Mouse (Mus musculus): ENCODE results near the gene Hmgxb4. TPM values are rescaled to one million over a fixed set of nuclear protein-coding genes. Genes with fewer than 3 reads are reported as not detected.

The Hmgxb4 gene
- polyA plus RNA-seq, 2 experiments, result 46.7 to 66.8 TPM

GRCm38 (mm10) chr8:75042171-75042570 lies 49.0 kb downstream of the Hmgxb4 start:
- no peaks in the 10 kb centered on the region for H3K9me3 ChIP-seq (ENCODE audit: control insufficient read depth, low read length)
- H3K4me3 ChIP-seq (replicated peaks; ENCODE audit: low read length), result no peak overlapping the region
- H3K36me3 ChIP-seq (ENCODE audit: control insufficient read depth, insufficient read depth, low read length), result no peaks in the 10 kb centered on the region
- no peaks in the 10 kb centered on the region for H3K27me3 ChIP-seq (ENCODE audit: control insufficient read depth, insufficient read depth, low read length)
- H3K27ac ChIP-seq (replicated peaks; ENCODE audit: low read depth, low read length), result no peak overlapping the region
- WGBS, result 82% methylated on average over 2 of the region's 2 CpGs
- H3K4me1 ChIP-seq (ENCODE audit: control insufficient read depth, insufficient read depth, low read length), result no peaks in the 10 kb centered on the region
- H3K9ac ChIP-seq (ENCODE audit: low read depth, low read length, severe bottlenecking), result no peak overlapping the region
- no peak for ATAC-seq (ENCODE audit: low FRiP score, low read depth)
- DNase-seq (ENCODE audit: low spot score), result no peak
- no peak overlapping the region for H3K4me2 ChIP-seq (replicated peaks; ENCODE audit: low read depth, low read length, severe bottlenecking)
- TF ChIP-seq POLR2A (IDR thresholded peaks at IDR 0.05; ENCODE audit: borderline replicate concordance, extremely low read depth, insufficient read depth, insufficient read length), result no peak

- Histone ChIP-seq H3K4me1 (ENCODE audit: control insufficient read depth, insufficient read depth, low read length) (no peaks in the 10 kb centered on the region), H3K4me2 (replicated peaks; ENCODE audit: low read depth, low read length, severe bottlenecking) (no peak overlapping the region), H3K27me3 (ENCODE audit: control insufficient read depth, insufficient read depth, low read length) (no peaks in the 10 kb centered on the region), H3K4me3 (replicated peaks; ENCODE audit: low read length) (no peak overlapping the region), H3K9me3 (ENCODE audit: control insufficient read depth, low read length) (no peaks in the 10 kb centered on the region), H3K27ac (replicated peaks; ENCODE audit: low read depth, low read length) (no peak overlapping the region), H3K36me3 (ENCODE audit: control insufficient read depth, insufficient read depth, low read length) (no peaks in the 10 kb centered on the region), H3K9ac (ENCODE audit: low read depth, low read length, severe bottlenecking) (no peak overlapping the region)
- DNase-seq (ENCODE audit: low spot score), result no peak
- 89% methylated on average over 1 of the region's 1 CpGs for WGBS
- no peak for ATAC-seq (ENCODE audit: low FRiP score, low read depth)
- TF ChIP-seq POLR2A (IDR thresholded peaks at IDR 0.05; ENCODE audit: borderline replicate concordance, extremely low read depth, insufficient read depth, insufficient read length), result no peak
These were observed 49.8 kb downstream of the Hmgxb4 start for GRCm38 (mm10) chr8:75042974-75043373.

- TF ChIP-seq POLR2A (IDR thresholded peaks at IDR 0.05; ENCODE audit: borderline replicate concordance, extremely low read depth, insufficient read depth, insufficient read length), result no peak
These were observed 53.1 kb downstream of the Hmgxb4 start for GRCm38 (mm10) chr8:75046303-75046702.

GRCm38 (mm10) chr8:75047784-75048183 lies 54.6 kb downstream of the Hmgxb4 start:
- H3K4me2 ChIP-seq (replicated peaks; ENCODE audit: low read depth, low read length, severe bottlenecking), result no peak overlapping the region
- 81% methylated on average over 3 of the region's 3 CpGs for WGBS
- DNase-seq (ENCODE audit: low spot score) (no peak), ATAC-seq (ENCODE audit: low FRiP score, low read depth) (no peak)
- H3K9ac ChIP-seq (ENCODE audit: low read depth, low read length, severe bottlenecking), result no peak overlapping the region
- no peaks in the 10 kb centered on the region for H3K9me3 ChIP-seq (ENCODE audit: control insufficient read depth, low read length)
- H3K36me3 ChIP-seq (ENCODE audit: control insufficient read depth, insufficient read depth, low read length), result 0 out of 2 replicates have a peak, but pooled peaks cover 5% of the 10 kb centered on the region
- no peak for TF ChIP-seq POLR2A (IDR thresholded peaks at IDR 0.05; ENCODE audit: borderline replicate concordance, extremely low read depth, insufficient read depth, insufficient read length)
- H3K27me3 ChIP-seq (ENCODE audit: control insufficient read depth, insufficient read depth, low read length), result no peaks in the 10 kb centered on the region
- H3K27ac ChIP-seq (replicated peaks; ENCODE audit: low read depth, low read length), result no peak overlapping the region
- no peaks in the 10 kb centered on the region for H3K4me1 ChIP-seq (ENCODE audit: control insufficient read depth, insufficient read depth, low read length)
- no peak overlapping the region for H3K4me3 ChIP-seq (replicated peaks; ENCODE audit: low read length)

More at GRCm38 (mm10) chr8:75046303-75046702, 53.1 kb downstream of the Hmgxb4 start:
- no peaks in the 10 kb centered on the region for H3K4me1 ChIP-seq (ENCODE audit: control insufficient read depth, insufficient read depth, low read length)
- WGBS, result 79% methylated on average over 1 of the region's 1 CpGs
- no peak overlapping the region for H3K4me2 ChIP-seq (replicated peaks; ENCODE audit: low read depth, low read length, severe bottlenecking)
- no peaks in the 10 kb centered on the region for H3K36me3 ChIP-seq (ENCODE audit: control insufficient read depth, insufficient read depth, low read length)
- no peaks in the 10 kb centered on the region for H3K27me3 ChIP-seq (ENCODE audit: control insufficient read depth, insufficient read depth, low read length)
- no peaks in the 10 kb centered on the region for H3K9me3 ChIP-seq (ENCODE audit: control insufficient read depth, low read length)
- no peak overlapping the region for H3K9ac ChIP-seq (ENCODE audit: low read depth, low read length, severe bottlenecking)
- ATAC-seq (ENCODE audit: low FRiP score, low read depth), result no peak
- DNase-seq (ENCODE audit: low spot score), result no peak
- H3K27ac ChIP-seq (replicated peaks; ENCODE audit: low read depth, low read length), result no peak overlapping the region
- no peak overlapping the region for H3K4me3 ChIP-seq (replicated peaks; ENCODE audit: low read length)

- Histone ChIP-seq H3K4me1 (ENCODE audit: control insufficient read depth, insufficient read depth, low read length) (no peaks in the 10 kb centered on the region), H3K4me3 (replicated peaks; ENCODE audit: low read length) (no peak overlapping the region), H3K9ac (ENCODE audit: low read depth, low read length, severe bottlenecking) (no peak overlapping the region), H3K27me3 (ENCODE audit: control insufficient read depth, insufficient read depth, low read length) (no peaks in the 10 kb centered on the region), H3K36me3 (ENCODE audit: control insufficient read depth, insufficient read depth, low read length) (peaks cover 23% of the 10 kb centered on the region), H3K9me3 (ENCODE audit: control insufficient read depth, low read length) (no peaks in the 10 kb centered on the region), H3K27ac (replicated peaks; ENCODE audit: low read depth, low read length) (no peak overlapping the region), H3K4me2 (replicated peaks; ENCODE audit: low read depth, low read length, severe bottlenecking) (no peak overlapping the region)
- 74% methylated on average over 4 of the region's 4 CpGs for WGBS
- no peak for TF ChIP-seq POLR2A (IDR thresholded peaks at IDR 0.05; ENCODE audit: borderline replicate concordance, extremely low read depth, insufficient read depth, insufficient read length)
- ATAC-seq (ENCODE audit: low FRiP score, low read depth), result no peak
- DNase-seq (ENCODE audit: low spot score), result no peak
These were observed 60.2 kb downstream of the Hmgxb4 start for GRCm38 (mm10) chr8:75053342-75053741.

GRCm38 (mm10) chr8:75055673-75056072 lies 62.5 kb downstream of the Hmgxb4 start:
- H3K27ac ChIP-seq (replicated peaks; ENCODE audit: low read depth, low read length), result no peak overlapping the region
- H3K9ac ChIP-seq (ENCODE audit: low read depth, low read length, severe bottlenecking), result no peak overlapping the region
- no peaks in the 10 kb centered on the region for H3K4me1 ChIP-seq (ENCODE audit: control insufficient read depth, insufficient read depth, low read length)
- no peak for ATAC-seq (ENCODE audit: low FRiP score, low read depth)
- no peaks in the 10 kb centered on the region for H3K27me3 ChIP-seq (ENCODE audit: control insufficient read depth, insufficient read depth, low read length)
- H3K36me3 ChIP-seq (ENCODE audit: control insufficient read depth, insufficient read depth, low read length), result peaks cover 28% of the 10 kb centered on the region
- H3K4me3 ChIP-seq (replicated peaks; ENCODE audit: low read length), result no peak overlapping the region
- TF ChIP-seq POLR2A (IDR thresholded peaks at IDR 0.05; ENCODE audit: borderline replicate concordance, extremely low read depth, insufficient read depth, insufficient read length), result no peak
- H3K4me2 ChIP-seq (replicated peaks; ENCODE audit: low read depth, low read length, severe bottlenecking), result no peak overlapping the region
- 95% methylated on average over 2 of the region's 2 CpGs for WGBS
- DNase-seq (ENCODE audit: low spot score), result no peak
- H3K9me3 ChIP-seq (ENCODE audit: control insufficient read depth, low read length), result no peaks in the 10 kb centered on the region
